Mouse (Mus musculus): ENCODE data around the gene Insig1. TPM values are rescaled to one million over a fixed set of nuclear protein-coding genes. Genes with fewer than 3 reads are reported as not detected.

Gene Insig1
- polyA plus RNA-seq, 1 experiment from 2014 or later: 78.8 TPM

Other genes starting within 250 kb of the Insig1 start
- not detected in 2 replicates for gene Htr5a, start 229.2 kb upstream of the Insig1 start, polyA plus RNA-seq (2014; fragmentation: Nextera tagmentation; extraction: Ambion mirVana)
- gene En2, start 94.3 kb downstream of the Insig1 start, polyA plus RNA-seq (2014; fragmentation: Nextera tagmentation; extraction: Ambion mirVana): not detected in 2 replicates
- gene Cnpy1, start 174.4 kb downstream of the Insig1 start, polyA plus RNA-seq (2014; fragmentation: Nextera tagmentation; extraction: Ambion mirVana): 0.14 TPM in 1 of 2 replicates, not detected in the other
- 16.4 and 18.5 TPM in 2 replicates for gene Rbm33, start 245.8 kb downstream of the Insig1 start, polyA plus RNA-seq (2014; fragmentation: Nextera tagmentation; extraction: Ambion mirVana)